Mouse (Mus musculus): ENCODE measurements at regions not wholly inside any gene's neighbourhood (a gene's known extent, or its start where the extent isn't known, plus 50 kb on each side); places are given as distances from the start of the nearest gene placed in this dataset.

GRCm38 (mm10) chr14:105019971-105020370 is 157.2 kb downstream of the Rbm26 start:
- TF ChIP-seq CTCF (IDR thresholded peaks at IDR 0.05) = no peak
- TF ChIP-seq EP300 (IDR thresholded peaks at IDR 0.05) = no peak
